Mouse (Mus musculus): ENCODE measurements around the gene Sfr1.

DNA sequence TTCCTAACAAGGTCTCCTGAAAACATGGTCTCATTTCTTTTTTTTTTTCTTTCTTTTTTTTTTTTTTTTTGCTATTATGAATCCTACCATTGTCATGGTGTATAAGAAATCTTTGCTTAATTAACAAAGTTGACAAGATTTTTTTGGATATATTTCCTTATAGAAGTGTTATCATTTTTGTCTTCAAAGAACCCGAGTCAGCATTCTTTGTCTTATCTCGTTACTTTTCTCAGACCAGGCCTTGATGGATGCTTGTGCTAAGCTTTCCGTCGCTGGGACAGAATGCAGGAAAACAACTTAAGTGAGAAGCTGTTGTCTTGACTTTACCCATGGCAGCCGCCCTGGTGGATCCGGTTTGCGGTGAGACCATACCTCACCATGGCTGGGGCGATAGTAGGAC lies 31.0 kb upstream of the Sfr1 start:
- no peak for TF ChIP-seq ZNF384 (IDR thresholded peaks at IDR 0.05; ENCODE audit: low read depth, low read length)
- TF ChIP-seq ZC3H11A (IDR thresholded peaks at IDR 0.05; ENCODE audit: borderline replicate concordance, low read depth, low read length) = no peak
- TF ChIP-seq HCFC1 (IDR thresholded peaks at IDR 0.05; ENCODE audit: borderline replicate concordance, insufficient read depth, low read length) = no peak
- TF ChIP-seq CHD2 (IDR thresholded peaks at IDR 0.05; ENCODE audit: low read depth, low read length) = no peak
